Mouse (Mus musculus) left cerebral cortex, adult 6 months (tissue): ENCODE results near the gene Chadl. TPM values are rescaled to one million over a fixed set of nuclear protein-coding genes. Genes with fewer than 3 reads are reported as not detected.

Experiments used
- long read RNA-seq, 2 experiments: library from polyadenylated mRNA; unstranded; transcript quantifications; one replicate each; pipeline ENCODE4 v2.0.0; 2019 to 2020
- polyA plus RNA-seq: library from polyadenylated mRNA; unstranded; fragments of <200 nt; fragmentation: Nextera tagmentation; gene quantifications from 2 replicates; pipeline ENCODE4 v1.2.3, GENCODE M21; 2021

The Chadl gene
- 18.5 and 32.8 TPM in 2 replicates for polyA plus RNA-seq
- long read RNA-seq, experiment 1, transcript Chadl-203 (3 exons, 1,095 nt) = major isoform, 10 of 21 reads
- long read RNA-seq, experiment 1, partial matches to known transcripts = 6 of 21 reads
- long read RNA-seq, experiment 1, other reads (novel, unspliced or antisense) = 3 of 21 reads
- long read RNA-seq, experiment 2, transcript Chadl-203 (3 exons, 1,095 nt) = major isoform, 12 of 19 reads
- long read RNA-seq, experiment 2, partial matches to known transcripts = 7 of 19 reads
- long read RNA-seq, experiment 2, other reads (novel, unspliced or antisense) = 0 of 19 reads

DNA sequence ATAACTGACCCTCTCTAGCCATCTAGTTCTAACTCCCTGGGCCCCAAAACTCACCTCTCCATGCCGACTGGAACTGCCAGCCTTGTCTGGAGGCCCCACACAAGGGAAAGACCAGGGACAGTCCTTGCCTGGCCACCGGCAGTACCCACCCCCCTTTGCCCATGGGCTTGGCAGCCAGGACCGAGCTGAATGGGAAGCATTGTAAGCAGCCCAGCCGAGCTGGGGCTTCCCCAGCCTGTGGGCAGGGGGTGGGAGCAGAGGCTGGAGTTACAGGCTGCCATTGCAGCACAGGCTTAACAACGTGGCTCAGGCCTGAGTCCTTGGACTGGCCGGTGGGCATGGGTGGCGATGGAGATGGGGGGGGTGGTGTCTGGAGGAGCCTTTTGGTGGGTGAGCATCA is at the start of gene Chadl:
Chadl (minus strand) TSS at position 113 of the 400 bp plus-strand sequence.

DNA sequence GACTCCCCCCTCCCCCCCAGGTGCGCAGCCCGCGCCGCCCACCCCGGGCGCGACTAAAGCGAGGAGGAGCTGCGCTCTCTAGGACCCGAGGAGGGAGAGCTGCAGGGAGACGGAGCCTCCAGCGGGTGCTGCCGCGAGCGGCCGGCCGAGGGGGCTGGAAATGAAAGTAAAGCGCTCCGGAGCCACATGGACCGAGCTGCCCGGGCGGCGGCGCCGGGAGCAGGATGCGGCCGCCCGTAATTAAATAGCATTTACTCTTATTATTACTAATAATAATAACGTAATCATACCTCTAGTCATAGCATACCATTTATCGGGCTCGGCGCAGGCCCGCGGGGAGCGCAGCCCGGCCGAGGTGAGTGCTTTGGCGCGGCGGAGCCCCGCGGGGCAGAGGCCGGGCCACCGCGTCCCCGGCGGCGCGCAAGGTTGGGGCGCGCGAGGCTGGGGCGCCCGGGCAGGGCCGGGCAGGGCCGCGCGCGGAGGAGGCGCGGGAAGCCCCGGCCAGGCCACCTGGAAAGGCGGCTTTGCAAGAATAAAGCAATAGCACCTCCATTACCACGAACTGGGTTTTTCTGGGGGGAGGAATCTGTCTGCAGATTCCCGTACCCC is 48.0 kb upstream of the Chadl start, which contains the start of the genes Zc3h7b and Rangap1:
Zc3h7b (plus strand) TSS at position 66 of the 609 bp plus-strand sequence.
Rangap1 (minus strand) TSS at position 539 of the 609 bp plus-strand sequence.

DNA sequence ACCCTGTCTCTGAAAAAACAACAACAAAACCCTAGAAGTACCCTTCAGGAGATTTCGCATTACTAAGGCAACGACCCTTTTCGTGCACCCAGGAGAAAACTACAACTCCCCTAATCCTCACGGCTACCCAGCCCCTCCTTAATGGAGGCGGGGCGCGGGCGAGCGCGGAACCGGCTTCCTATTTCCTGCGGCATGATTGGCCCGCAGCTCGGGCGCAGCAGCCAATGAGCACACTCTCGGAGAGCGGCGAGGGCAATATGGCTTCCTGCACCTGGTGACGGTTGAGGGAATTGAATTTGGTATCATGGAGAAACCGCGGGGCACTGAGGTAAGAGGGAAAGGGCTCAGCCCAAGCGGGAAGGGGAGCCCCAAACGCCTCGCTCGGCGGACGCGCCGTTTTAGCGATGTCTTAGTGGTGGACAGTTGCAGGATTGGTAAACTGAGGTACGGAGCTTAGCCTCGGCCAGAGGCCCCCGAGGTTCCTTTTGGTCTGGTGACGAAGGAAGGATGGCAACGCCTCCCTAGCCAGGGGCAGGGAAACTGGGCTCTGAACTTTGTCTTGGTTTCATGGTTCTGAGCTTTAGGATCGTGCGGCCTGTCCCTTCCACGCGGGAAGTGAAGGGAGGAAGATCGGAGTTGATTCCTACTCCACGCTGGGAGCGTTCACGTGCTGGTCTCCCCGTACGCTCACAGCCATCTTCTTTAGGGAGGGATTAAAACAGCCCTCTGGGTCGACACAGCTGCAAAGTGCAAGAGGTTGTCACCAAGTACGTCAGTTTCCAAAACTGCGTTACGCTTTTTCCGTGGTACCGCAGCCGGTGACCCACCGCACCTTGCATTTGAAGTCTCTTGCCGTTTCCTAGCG is 33.2 kb downstream of the Chadl start, which contains the start of gene L3mbtl2:
L3mbtl2 (plus strand) TSS at position 193 of the 865 bp plus-strand sequence.

Other genes with a start within 250 kb of the Chadl start
- 349 and 433 TPM in 2 replicates for gene Rbx1, start 231.0 kb downstream of the Chadl start, polyA plus RNA-seq
- 5.9 and 9.0 TPM in 2 replicates for gene Ep300, start 111.9 kb downstream of the Chadl start, polyA plus RNA-seq
- 17.6 and 22.8 TPM in 2 replicates for gene L3mbtl2, start 33.4 kb downstream of the Chadl start, polyA plus RNA-seq
- gene Zc3h7b, start 47.8 kb upstream of the Chadl start, polyA plus RNA-seq = 63.8 and 79.5 TPM in 2 replicates
- 92.9 and 124 TPM in 2 replicates for gene Rangap1, start 48.2 kb upstream of the Chadl start, polyA plus RNA-seq
- 35.3 and 105 TPM in 2 replicates for gene Tef, start 105.1 kb upstream of the Chadl start, polyA plus RNA-seq
- gene Tob2, start 161.5 kb upstream of the Chadl start, polyA plus RNA-seq = 8.2 and 9.3 TPM in 2 replicates
- gene Phf5a, start 174.6 kb upstream of the Chadl start, polyA plus RNA-seq = 63.8 and 65.3 TPM in 2 replicates
- gene Aco2, start 175.0 kb upstream of the Chadl start, polyA plus RNA-seq = 270 and 354 TPM in 2 replicates
- 185 and 213 TPM in 2 replicates for gene Polr3h, start 229.0 kb upstream of the Chadl start, polyA plus RNA-seq
- 51.2 and 99.5 TPM in 2 replicates for gene Csdc2, start 239.5 kb upstream of the Chadl start, polyA plus RNA-seq